Mouse (Mus musculus) CH12.LX (cell line): Measurements from ENCODE around the gene Olfm4. TPM values are rescaled to one million over a fixed set of nuclear protein-coding genes. Genes with fewer than 3 reads are reported as not detected.

Experiments
- DNase-seq: peaks from one replicate; pipeline ENCODE4 v3.0.0-alpha.2; 2013; ENCODE audit errors: extremely low read depth
- H3K27ac ChIP-seq: 2 replicates; pipeline ENCODE4 v1.5.1; 2012; ENCODE audit warnings: low read depth, mild to moderate bottlenecking, control low read depth, moderate library complexity; ENCODE audit not compliant: insufficient read depth
- H3K27me3 ChIP-seq: replicated peaks from 2 replicates; pipeline ENCODE3; 2012; ENCODE audit warnings: inconsistent platforms
- H3K36me3 ChIP-seq, 2 experiments: replicated peaks in 1 of 2; 2 replicates each; pipeline versions ENCODE3 to v1.6.1; 2012; ENCODE audit warnings: inconsistent platforms in 1 of 2, low read length in 1 of 2, mild to moderate bottlenecking in 1 of 2, mixed read lengths in 1 of 2, moderate library complexity in 1 of 2; ENCODE audit not compliant: control insufficient read depth in 1 of 2, insufficient read depth in 1 of 2
- H3K4me1 ChIP-seq, 2 experiments: 2 replicates each; pipeline ENCODE4 v1.6.1; 2012; ENCODE audit warnings: inconsistent platforms in 1 of 2, moderate library complexity in 1 of 2; ENCODE audit not compliant: insufficient read depth in 2 of 2, control insufficient read depth in 1 of 2
- H3K4me2 ChIP-seq: 2 replicates; pipeline ENCODE4 v1.6.1; 2012; ENCODE audit warnings: low read depth, mild to moderate bottlenecking, control low read depth; ENCODE audit not compliant: poor library complexity, insufficient read depth, severe bottlenecking
- H3K4me3 ChIP-seq, 3 experiments: fragments of 150-350 bp in 1 of 3; sonication (generic) in 1 of 3; replicated peaks in 1 of 3; 2 replicates each; pipeline versions ENCODE3 to v1.5.1; 2011 to 2012; ENCODE audit warnings: low read depth in 2 of 3, low read length in 2 of 3, mild to moderate bottlenecking in 2 of 3, moderate library complexity in 2 of 3, control low read depth in 1 of 3, improper control_type of control experiment in 1 of 3, inconsistent platforms in 1 of 3, mixed read lengths in 1 of 3; ENCODE audit not compliant: poor library complexity in 1 of 3
- H3K79me2 ChIP-seq: replicated peaks from 2 replicates; pipeline ENCODE4 v1.6.1; 2012; ENCODE audit warnings: mild to moderate bottlenecking, moderate library complexity; ENCODE audit not compliant: control insufficient read depth, poor library complexity, insufficient read depth, severe bottlenecking; ENCODE audit errors: extremely low read depth
- H3K9ac ChIP-seq: 2 replicates; pipeline ENCODE4 v1.6.1; 2012; ENCODE audit warnings: low read depth, mild to moderate bottlenecking, control low read depth, moderate library complexity; ENCODE audit not compliant: insufficient read depth
- H3K9me3 ChIP-seq: replicated peaks from 2 replicates; pipeline ENCODE3; 2012; ENCODE audit warnings: low read length, inconsistent platforms, mixed read lengths
- EP300 ChIP-seq: IDR thresholded peaks from 2 replicates; pipeline ENCODE4 v1.6.1; 2011; ENCODE audit warnings: low read length, improper control_type of control experiment
- GABPA ChIP-seq: IDR thresholded peaks from 2 replicates; pipeline ENCODE4 v1.6.1; 2012; ENCODE audit warnings: low read depth, low read length, improper control_type of control experiment, inconsistent platforms; ENCODE audit not compliant: insufficient replicate concordance
- HCFC1 ChIP-seq: IDR thresholded peaks from 2 replicates; pipeline ENCODE4 v1.6.1; 2012; ENCODE audit warnings: low read depth, mild to moderate bottlenecking, inconsistent platforms, low read length, improper control_type of control experiment
- JUN ChIP-seq: IDR thresholded peaks from 2 replicates; pipeline ENCODE4 v1.6.1; 2011; ENCODE audit warnings: low read depth, mild to moderate bottlenecking, low read length, improper control_type of control experiment, moderate library complexity; ENCODE audit not compliant: insufficient read depth
- JUND ChIP-seq: conservative IDR thresholded peaks from 2 replicates; pipeline ENCODE4 v1.6.1; 2011; ENCODE audit warnings: low read depth, low read length, improper control_type of control experiment
- MAFK ChIP-seq: IDR thresholded peaks from 2 replicates; pipeline ENCODE4 v1.6.1; 2011; ENCODE audit warnings: low read length, improper control_type of control experiment; ENCODE audit not compliant: insufficient replicate concordance
- MEF2A ChIP-seq: IDR thresholded peaks from 2 replicates; pipeline ENCODE4 v1.6.1; 2014; ENCODE audit warnings: low read depth, mild to moderate bottlenecking, inconsistent platforms, low read length, improper control_type of control experiment, borderline replicate concordance
- NELFE ChIP-seq: IDR thresholded peaks from 2 replicates; pipeline ENCODE4 v1.6.1; 2011; ENCODE audit warnings: low read depth, low read length, improper control_type of control experiment
- NRF1 ChIP-seq: IDR thresholded peaks from 2 replicates; pipeline ENCODE4 v1.6.1; 2014; ENCODE audit warnings: low read depth, mild to moderate bottlenecking, inconsistent platforms, low read length, improper control_type of control experiment, moderate library complexity
- SIN3A ChIP-seq: IDR thresholded peaks from 2 replicates; pipeline ENCODE4 v1.6.1; 2012; ENCODE audit warnings: low read length, improper control_type of control experiment, inconsistent platforms
- SMC3 ChIP-seq: IDR thresholded peaks from 2 replicates; pipeline ENCODE4 v1.6.1; 2011; ENCODE audit warnings: low read depth, low read length, improper control_type of control experiment
- USF1 ChIP-seq: IDR thresholded peaks from 2 replicates; pipeline ENCODE4 v1.6.1; 2014; ENCODE audit warnings: low read depth, mild to moderate bottlenecking, inconsistent platforms, low read length, improper control_type of control experiment
- ZC3H11A ChIP-seq: IDR thresholded peaks from 2 replicates; pipeline ENCODE4 v1.6.1; 2012; ENCODE audit warnings: low read depth, mild to moderate bottlenecking, inconsistent platforms, low read length, improper control_type of control experiment
- dilution Hi-C: fragments of 300-500 bp; cut with MboI; formaldehyde crosslinking; loops from 2 replicates; pipeline ENCODE4 v1.14.3; 2020; ENCODE audit warnings: low sequenced_read_pairs; ENCODE audit not compliant: extremely low pct_unique_long_range_greater_than_20kb, extremely low pct_ligation_motif_present
- in situ Hi-C: fragments of 300-500 bp; cut with MboI; formaldehyde crosslinking; loops from 3 replicates; pipeline ENCODE4 v1.14.3; 2019; ENCODE audit warnings: low sequenced_read_pairs, low pct_ligation_motif_present, low pct_unique_long_range_greater_than_20kb, mixed read lengths
- polyA plus RNA-seq: library from polyadenylated mRNA; unstranded; fragments of >175 nt; gene quantifications from 2 replicates; pipeline ENCODE4 v1.2.1, GENCODE M21; 2012; ENCODE audit warnings: low read depth; ENCODE audit not compliant: insufficient read length
- total RNA-seq, 2 experiments: library from RNA; depleted of rRNA; stranded (reverse); fragments of 300-350 nt in 1 of 2; fragments of >200 nt in 1 of 2; gene quantifications; 2 replicates each; pipeline ENCODE4 v1.2.3; 2012 to 2014

Gene Olfm4
- total and polyA plus RNA-seq, 3 experiments: 6.8 to 24.9 (median 13.8) TPM

- Histone ChIP-seq H3K9me3 (no peaks in the 10 kb centered on the region), H3K36me3 (peaks cover 0 to 2% of the 10 kb centered on the region in 2 experiments), H3K79me2 (no peaks in the 10 kb centered on the region), H3K4me1 (peaks cover 0 to 25% of the 10 kb centered on the region in 2 experiments; a peak in 2 of 4 replicates), H3K4me3 (no peak overlapping the region), H3K27ac (no peak overlapping the region), H3K4me2 (no peak overlapping the region), H3K9ac (no peak overlapping the region), H3K27me3 (no peaks in the 10 kb centered on the region)
- dilution Hi-C loops: no loop called here
- in situ Hi-C loops: no loop called here
- no peak for TF ChIP-seq ZC3H11A
- DNase-seq: no peak
Measured at GRCm38 (mm10) chr14:79970928-79971738, 12.7 kb upstream of the Olfm4 start.

- dilution Hi-C loops: no loop called here
- no peak for TF ChIP-seq MAFK
- TF ChIP-seq JUND: no peak
- no peak for TF ChIP-seq HCFC1
- no peak for TF ChIP-seq GABPA
- TF ChIP-seq MEF2A: no peak
- no peak for TF ChIP-seq EP300
- no peak for TF ChIP-seq SMC3
- no peak for TF ChIP-seq NELFE
- TF ChIP-seq SIN3A: no peak
- TF ChIP-seq JUN: no peak
- TF ChIP-seq NRF1: no peak
- TF ChIP-seq USF1: no peak
- Histone ChIP-seq H3K4me1 (0 out of 4 replicates have a peak, but pooled peaks cover 0 to 4% of the 10 kb centered on the region in 2 experiments), H3K4me2 (no peak overlapping the region), H3K27ac (no peak overlapping the region), H3K9me3 (no peaks in the 10 kb centered on the region), H3K27me3 (no peaks in the 10 kb centered on the region), H3K9ac (no peak overlapping the region), H3K36me3 (peaks cover 0 to 3% of the 10 kb centered on the region in 2 experiments), H3K79me2 (no peaks in the 10 kb centered on the region), H3K4me3 (no peak overlapping the region)
- in situ Hi-C loops: no loop called here
- DNase-seq: no peak
Measured at GRCm38 (mm10) chr14:79981437-79981836, 2.4 kb upstream of the Olfm4 start.
